Mouse (Mus musculus) cortical plate, adult 2 months (tissue): ENCODE measurements around the gene Reep6.
A peak's percentile ranks its signal among the peaks of the same experiment; 100 is the strongest.

ENCODE experiments used
- CTCF ChIP-seq: fragments of 200-500 bp; IDR thresholded peaks from 2 replicates; pipeline ENCODE4 v1.5.1; 2011; ENCODE audit warnings: mild to moderate bottlenecking, control low read depth, low read length; ENCODE audit not compliant: insufficient read depth; ENCODE audit errors: extremely low read depth
- POLR2A ChIP-seq: fragments of 200-500 bp; IDR thresholded peaks from 2 replicates; pipeline ENCODE4 v1.6.1; 2011; ENCODE audit warnings: mild to moderate bottlenecking, low read length, control low read depth; ENCODE audit not compliant: insufficient read depth; ENCODE audit errors: extremely low read depth

GRCm38 (mm10) chr10:80288657-80289056 lies 41.1 kb upstream of the Reep6 start:
- peak; percentile 16; the same call in 1 of the 2 replicates for TF ChIP-seq CTCF
- no peak for TF ChIP-seq POLR2A
